Mouse (Mus musculus) frontal cortex, postnatal 10 days (tissue): ENCODE results near the gene Aadacl4.
"Not testable (repeated sequence)": the region's sequence is repeated elsewhere in the genome, so short reads cannot be mapped to it uniquely, and the experiment has no call there.

Experiments
- DNase-seq, 2 experiments: peaks; one replicate each; pipeline ENCODE4 v3.0.0; 2022; ENCODE audit warnings: low spot score in 2 of 2, mixed read lengths in 1 of 2

Aadacl4 gene

DNA sequence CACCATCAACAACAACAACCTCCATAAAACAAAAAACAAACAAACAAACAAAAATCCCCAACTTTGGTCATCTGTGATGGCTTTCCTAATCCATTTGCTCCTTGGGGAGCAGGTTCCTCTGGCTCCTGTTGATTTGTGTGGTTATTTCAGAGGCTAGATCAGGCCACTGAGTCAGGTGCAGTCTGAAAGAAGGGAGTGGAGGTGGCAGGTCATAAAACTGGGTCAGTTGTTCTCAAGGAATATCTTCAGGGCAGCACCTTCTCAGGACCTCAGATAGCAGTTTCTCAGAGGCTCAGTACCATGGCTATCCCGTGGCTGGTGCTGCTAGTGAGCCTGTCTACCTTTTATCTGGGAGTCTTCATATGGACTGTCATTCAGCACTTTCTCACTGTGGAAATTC is at the start of gene Aadacl4:
TSS of gene Aadacl4 (plus strand) at position 301 of the 400 bp plus-strand sequence.
- DNase-seq: no peak

DNA sequence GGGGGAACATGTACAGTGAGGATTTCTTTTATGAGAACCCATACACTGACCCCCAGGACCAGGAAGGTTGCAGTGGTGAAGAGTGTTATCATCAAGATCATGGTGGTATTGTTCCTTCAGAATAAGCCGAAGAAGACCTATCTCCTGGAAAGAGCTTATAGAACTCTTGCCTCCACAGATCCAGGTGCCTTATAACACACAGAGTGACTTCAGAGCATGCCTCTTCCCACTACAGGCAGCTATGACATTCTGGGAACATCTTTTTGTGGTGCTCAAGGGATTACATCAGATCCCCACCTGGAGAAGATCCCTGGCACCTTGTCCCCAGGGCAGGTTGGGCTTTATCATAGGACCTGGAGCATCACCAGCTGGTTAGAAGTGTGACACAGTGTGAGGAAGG is 48.5 kb upstream of the Aadacl4 start, which contains the start of gene Gm13124:
TSS of gene Gm13124 (minus strand) at position 101 of the 400 bp plus-strand sequence.
- no peak for DNase-seq

DNA sequence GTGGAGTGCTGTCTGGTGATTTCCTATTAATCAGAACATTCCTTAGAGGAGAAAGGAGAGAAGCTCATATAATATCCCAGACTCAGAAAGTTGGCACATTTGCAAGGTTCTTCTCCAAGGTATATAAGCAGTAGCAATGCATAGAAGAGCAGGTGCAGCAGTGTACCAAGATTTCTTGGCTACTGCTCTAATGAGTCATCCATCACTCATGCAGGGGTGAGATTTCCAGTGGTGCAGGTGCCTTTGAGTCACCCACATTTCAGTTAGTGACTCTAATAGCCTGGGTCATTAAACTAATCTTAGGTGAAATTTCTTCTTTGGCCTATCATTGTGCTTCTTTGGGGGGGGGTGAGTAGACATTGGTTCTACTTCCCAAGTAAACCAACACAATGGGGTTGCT is 45.8 kb upstream of the Aadacl4 start:
- no peak for DNase-seq

DNA sequence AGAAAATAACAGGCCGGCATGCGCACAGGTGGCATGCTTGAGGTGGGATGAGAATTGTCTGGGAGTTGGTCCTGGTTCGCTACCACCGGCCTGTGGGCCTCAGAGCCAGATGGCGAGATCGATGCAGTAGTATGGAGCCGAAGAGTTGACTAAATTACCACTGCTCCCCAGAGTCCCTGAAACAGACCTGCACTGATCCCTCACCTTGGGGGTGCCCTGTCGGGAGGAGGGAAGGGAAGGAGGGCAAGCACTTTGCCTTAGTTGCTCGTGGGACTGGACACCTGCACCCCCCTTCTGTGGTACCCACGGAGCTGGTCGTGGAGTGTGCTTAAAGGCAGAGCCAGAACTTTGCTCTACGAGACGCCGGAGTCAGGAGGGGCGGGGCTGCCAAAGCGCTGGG is 27.3 kb upstream of the Aadacl4 start:
- DNase-seq: not testable (repeated sequence)

DNA sequence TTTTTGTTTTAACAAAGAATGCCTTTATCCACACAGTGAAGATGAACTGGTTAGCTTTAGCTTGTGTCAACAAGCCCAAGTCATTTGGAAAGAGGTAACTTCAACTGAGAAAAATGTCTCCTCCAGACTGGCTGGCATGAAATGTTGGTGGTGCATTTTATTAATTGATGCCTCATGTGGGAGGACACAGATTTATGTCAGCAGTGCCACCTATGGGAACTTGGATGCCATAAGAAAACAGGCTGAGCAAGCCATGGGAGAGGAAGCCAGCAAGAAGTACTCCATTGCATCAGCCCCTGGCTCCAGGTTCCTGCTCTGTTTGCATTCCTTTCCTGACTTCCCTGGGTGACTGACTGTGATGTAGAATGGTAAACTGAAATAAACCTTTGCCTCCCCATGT is 20.7 kb upstream of the Aadacl4 start:
- DNase-seq: no peak

DNA sequence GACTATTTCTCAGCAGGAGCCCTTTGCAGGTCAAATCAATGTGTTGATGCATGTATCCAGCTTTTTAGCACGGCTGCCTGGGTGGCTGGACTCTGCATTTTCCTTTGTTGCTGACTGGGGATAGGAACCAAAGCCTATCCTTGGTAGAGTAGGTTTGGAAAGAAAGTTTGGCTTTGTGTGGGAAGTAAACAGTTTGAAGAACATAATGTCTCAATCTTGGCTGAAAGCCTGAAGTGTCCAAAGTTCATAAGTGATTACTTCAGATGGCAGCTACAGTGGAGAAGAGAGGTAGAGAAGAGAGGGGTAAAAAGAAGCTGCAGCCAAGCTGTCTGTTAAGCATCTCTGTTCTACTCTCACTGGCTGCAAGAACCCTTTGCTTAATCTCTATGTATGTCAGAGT is 1.1 kb downstream of the Aadacl4 start:
- DNase-seq: no peak

DNA sequence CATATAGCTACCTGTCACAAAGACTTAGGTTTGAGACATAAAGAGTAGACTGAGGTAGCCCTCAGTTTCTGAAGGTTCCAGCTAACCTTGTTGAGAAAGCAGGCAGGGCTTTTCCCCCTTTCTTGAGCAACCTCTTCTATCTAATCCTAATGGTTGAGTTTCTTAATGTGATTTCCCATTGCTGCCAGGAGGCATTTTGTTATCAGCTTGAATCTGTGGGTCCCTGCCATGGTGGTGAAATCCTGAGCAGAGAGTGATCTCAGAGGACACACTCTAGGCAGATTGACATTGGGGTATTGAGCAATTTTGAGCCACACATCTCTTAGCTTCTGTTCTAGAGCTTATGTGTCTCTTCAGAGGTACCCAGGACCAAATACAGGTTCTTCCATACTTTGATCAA is 24.8 kb downstream of the Aadacl4 start:
- no peak for DNase-seq
